Mouse (Mus musculus) small intestine, adult 2 months (tissue): ENCODE measurements around the gene Slc25a31. TPM values are rescaled to one million over a fixed set of nuclear protein-coding genes. Genes with fewer than 3 reads are reported as not detected.

Source experiments
- H3K27ac ChIP-seq: fragments of 200-500 bp; 2 replicates; pipeline ENCODE4 v1.5.1; 2012; ENCODE audit warnings: low read depth, low read length, control low read depth, inconsistent platforms; ENCODE audit not compliant: insufficient read depth
- H3K27me3 ChIP-seq: fragments of 200-500 bp; 2 replicates; pipeline ENCODE4 v1.6.1; 2012; ENCODE audit warnings: mild to moderate bottlenecking, moderate library complexity, low read length, inconsistent platforms; ENCODE audit not compliant: control insufficient read depth, insufficient read depth
- H3K36me3 ChIP-seq: fragments of 200-500 bp; 2 replicates; pipeline ENCODE4 v1.6.1; 2012; ENCODE audit warnings: mild to moderate bottlenecking, low read length, control low read depth, inconsistent platforms; ENCODE audit not compliant: control insufficient read depth, insufficient read depth
- H3K4me1 ChIP-seq: fragments of 200-500 bp; 2 replicates; pipeline ENCODE4 v1.6.1; 2012; ENCODE audit warnings: low read length, inconsistent platforms, mixed read lengths; ENCODE audit not compliant: control insufficient read depth, insufficient read depth, insufficient read length
- H3K4me3 ChIP-seq: fragments of 200-500 bp; 2 replicates; pipeline ENCODE4 v1.5.1; 2012; ENCODE audit warnings: low read depth, mild to moderate bottlenecking, control low read depth, inconsistent platforms, low read length, moderate library complexity
- CTCF ChIP-seq: fragments of 200-500 bp; IDR thresholded peaks from 2 replicates; pipeline ENCODE4 v1.5.1; 2012; ENCODE audit warnings: low read depth, mild to moderate bottlenecking, control low read depth, inconsistent platforms, low read length, moderate library complexity, mixed read lengths; ENCODE audit not compliant: insufficient replicate concordance, insufficient read length; ENCODE audit errors: extremely low read depth
- POLR2A ChIP-seq: fragments of 200-500 bp; IDR thresholded peaks from 2 replicates; pipeline ENCODE4 v1.6.1; 2012; ENCODE audit warnings: low read depth, mild to moderate bottlenecking, control low read depth, inconsistent platforms, low read length, moderate library complexity
- WGBS: fragments of 180-500 bp; shearing (Covaris S2); methylation state at CpG from one replicate; pipeline ENCODE4 v1.1.7; 2018; 5-methylcytosine and 5-hydroxymethylcytosine counted together
- polyA plus RNA-seq: library from polyadenylated mRNA; depleted of rRNA; stranded (reverse); fragments of >200 nt; gene quantifications from 2 replicates; pipeline ENCODE4 v1.2.3, GENCODE M21; 2012; rRNA removed

Gene Slc25a31
- polyA plus RNA-seq = 0.05 TPM in 1 of 2 replicates, not detected in the other

- Histone ChIP-seq H3K36me3 (no peaks in the 10 kb centered on the region), H3K4me3 (no peak within 1 kb of the TSS), H3K4me1 (peaks cover 10% of the 10 kb centered on the region; the same call in 1 of the 2 replicates), H3K27ac (no peak within 1 kb of the TSS), H3K27me3 (no peaks in the 10 kb centered on the region)
- WGBS = 92% methylated on average over 30 of the region's 30 CpGs
- TF ChIP-seq CTCF (no peak), POLR2A (no peak)
Observed at GRCm38 (mm10) chr3:40708655-40709054, at the start of gene Slc25a31. TSS of gene Slc25a31 (plus strand) at chr3:40708855.

- H3K4me3 ChIP-seq = no peak overlapping the region
- H3K27me3 ChIP-seq = no peaks in the 10 kb centered on the region
- H3K36me3 ChIP-seq = no peaks in the 10 kb centered on the region
- no peak overlapping the region for H3K27ac ChIP-seq
- no peaks in the 10 kb centered on the region for H3K4me1 ChIP-seq
- 92% methylated on average over 2 of the region's 2 CpGs for WGBS
- TF ChIP-seq POLR2A = no peak
- TF ChIP-seq CTCF = no peak
Observed at GRCm38 (mm10) chr3:40660231-40660630, 48.4 kb upstream of the Slc25a31 start.

GRCm38 (mm10) chr3:40666109-40666508 lies 42.5 kb upstream of the Slc25a31 start:
- H3K36me3 ChIP-seq = no peaks in the 10 kb centered on the region
- no peaks in the 10 kb centered on the region for H3K4me1 ChIP-seq
- H3K4me3 ChIP-seq = no peak overlapping the region
- H3K27me3 ChIP-seq = no peaks in the 10 kb centered on the region
- no peak overlapping the region for H3K27ac ChIP-seq
- no peak for TF ChIP-seq CTCF
- TF ChIP-seq POLR2A = no peak
- 91% methylated on average over 4 of the region's 4 CpGs for WGBS

- TF ChIP-seq POLR2A (no peak), CTCF (no peak)
- WGBS = 83% methylated on average over 8 of the region's 8 CpGs
- Histone ChIP-seq H3K27me3 (no peaks in the 10 kb centered on the region), H3K36me3 (no peaks in the 10 kb centered on the region), H3K27ac (no peak overlapping the region), H3K4me1 (no peaks in the 10 kb centered on the region), H3K4me3 (no peak overlapping the region)
Observed at GRCm38 (mm10) chr3:40666861-40667719, 41.6 kb upstream of the Slc25a31 start.

- WGBS = 57% methylated on average over 6 of the region's 6 CpGs
- no peak for TF ChIP-seq CTCF
- TF ChIP-seq POLR2A = no peak
Observed at GRCm38 (mm10) chr3:40668889-40669288, 39.8 kb upstream of the Slc25a31 start.

GRCm38 (mm10) chr3:40669395-40669794 lies 39.3 kb upstream of the Slc25a31 start:
- H3K4me1 ChIP-seq = no peaks in the 10 kb centered on the region
- no peaks in the 10 kb centered on the region for H3K27me3 ChIP-seq
- WGBS = 89% methylated on average over 3 of the region's 3 CpGs
- H3K4me3 ChIP-seq = no peak overlapping the region
- no peaks in the 10 kb centered on the region for H3K36me3 ChIP-seq
- no peak for TF ChIP-seq POLR2A
- no peak overlapping the region for H3K27ac ChIP-seq

More at GRCm38 (mm10) chr3:40668889-40669288, 39.8 kb upstream of the Slc25a31 start:
- no peak overlapping the region for H3K27ac ChIP-seq
- no peaks in the 10 kb centered on the region for H3K27me3 ChIP-seq
- H3K4me3 ChIP-seq = no peak overlapping the region
- H3K4me1 ChIP-seq = no peaks in the 10 kb centered on the region
- no peaks in the 10 kb centered on the region for H3K36me3 ChIP-seq

- 75% methylated on average over 1 of the region's 1 CpGs for WGBS
- Histone ChIP-seq H3K27ac (no peak overlapping the region), H3K36me3 (no peaks in the 10 kb centered on the region), H3K4me3 (no peak overlapping the region), H3K4me1 (no peaks in the 10 kb centered on the region), H3K27me3 (no peaks in the 10 kb centered on the region)
- TF ChIP-seq CTCF = no peak
- no peak for TF ChIP-seq POLR2A
Observed at GRCm38 (mm10) chr3:40673515-40673914, 35.1 kb upstream of the Slc25a31 start.
